Mouse (Mus musculus) kidney, adult 2 months (tissue): ENCODE data around the gene Bcr.

Experiments used
- CTCF ChIP-seq: fragments of 200-500 bp; conservative IDR thresholded peaks from 2 replicates; pipeline ENCODE4 v1.5.1; 2011; ENCODE audit warnings: low read depth, mild to moderate bottlenecking, control low read depth, low read length, moderate library complexity, mixed read lengths; ENCODE audit not compliant: insufficient read depth, insufficient read length
- POLR2A ChIP-seq: fragments of 200-500 bp; IDR thresholded peaks from one replicate; pipeline ENCODE4 v1.6.1; 2011; ENCODE audit warnings: low read depth, low read length, control low read depth

GRCm38 (mm10) chr10:75232612-75233155 lies 172.3 kb downstream of the Bcr start:
- TF ChIP-seq CTCF: no peak
- no peak for TF ChIP-seq POLR2A
